Mouse (Mus musculus) C2C12 (cell line): ENCODE results near the gene Ap5s1. TPM values are rescaled to one million over a fixed set of nuclear protein-coding genes. Genes with fewer than 3 reads are reported as not detected.
"Not testable (repeated sequence)": the region's sequence is repeated elsewhere in the genome, so short reads cannot be mapped to it uniquely, and the experiment has no call there.

ENCODE experiments used
- H3K27me3 ChIP-seq: one replicate; pipeline ENCODE4 v1.6.1; 2011; ENCODE audit not compliant: control insufficient read depth, insufficient read depth, insufficient read length
- H3K36me3 ChIP-seq: one replicate; pipeline ENCODE4 v1.6.1; 2011; ENCODE audit not compliant: control insufficient read depth, insufficient read depth
- H3K4me3 ChIP-seq: one replicate; pipeline ENCODE4 v1.5.1; 2011; ENCODE audit warnings: mild to moderate bottlenecking, control low read depth; ENCODE audit not compliant: poor library complexity, insufficient read depth, severe bottlenecking
- H3K79me2 ChIP-seq: one replicate; pipeline ENCODE4 v1.6.1; 2011; ENCODE audit not compliant: control insufficient read depth, insufficient read depth
- H3K79me3 ChIP-seq: one replicate; pipeline ENCODE4 v1.6.1; 2011; ENCODE audit warnings: low read depth, control low read depth
- H3ac ChIP-seq: one replicate; pipeline ENCODE3; 2011; ENCODE audit warnings: low read depth; ENCODE audit not compliant: control insufficient read depth, insufficient read length
- CEBPB ChIP-seq: IDR thresholded peaks from one replicate; pipeline ENCODE4 v1.6.1; 2011; ENCODE audit warnings: low read depth, mild to moderate bottlenecking, control low read depth, moderate library complexity
- CTCF ChIP-seq: IDR thresholded peaks from one replicate; pipeline ENCODE4 v1.5.1; 2011; ENCODE audit not compliant: control insufficient read depth, insufficient read depth, insufficient read length
- FOSL1 ChIP-seq: IDR thresholded peaks from one replicate; pipeline ENCODE4 v1.8.0; 2011; ENCODE audit warnings: mild to moderate bottlenecking, low read length; ENCODE audit not compliant: poor library complexity, insufficient read depth, severe bottlenecking
- MAX ChIP-seq: IDR thresholded peaks from one replicate; pipeline ENCODE4 v1.6.1; 2011; ENCODE audit warnings: mild to moderate bottlenecking, control low read depth
- MYOD1 ChIP-seq: IDR thresholded peaks from one replicate; pipeline ENCODE4 v1.6.1; 2011; ENCODE audit warnings: low read depth; ENCODE audit not compliant: control insufficient read depth, insufficient read length
- MYOG ChIP-seq: IDR thresholded peaks from one replicate; pipeline ENCODE4 v1.6.1; 2011; ENCODE audit not compliant: control insufficient read depth, insufficient read length; ENCODE audit errors: extremely low read depth
- USF1 ChIP-seq: IDR thresholded peaks from one replicate; pipeline ENCODE4 v1.6.1; 2011; ENCODE audit warnings: low read depth, mild to moderate bottlenecking, control low read depth, moderate library complexity
- polyA plus RNA-seq: library from polyadenylated mRNA; unstranded; fragments of >200 nt; fragmentation: generic; extraction: Trizol; gene quantifications from one replicate; pipeline ENCODE4 v1.2.1, GENCODE M21; 2012; ENCODE audit warnings: missing spikeins

Ap5s1 gene
- polyA plus RNA-seq, 1 experiment = 24.1 TPM

DNA sequence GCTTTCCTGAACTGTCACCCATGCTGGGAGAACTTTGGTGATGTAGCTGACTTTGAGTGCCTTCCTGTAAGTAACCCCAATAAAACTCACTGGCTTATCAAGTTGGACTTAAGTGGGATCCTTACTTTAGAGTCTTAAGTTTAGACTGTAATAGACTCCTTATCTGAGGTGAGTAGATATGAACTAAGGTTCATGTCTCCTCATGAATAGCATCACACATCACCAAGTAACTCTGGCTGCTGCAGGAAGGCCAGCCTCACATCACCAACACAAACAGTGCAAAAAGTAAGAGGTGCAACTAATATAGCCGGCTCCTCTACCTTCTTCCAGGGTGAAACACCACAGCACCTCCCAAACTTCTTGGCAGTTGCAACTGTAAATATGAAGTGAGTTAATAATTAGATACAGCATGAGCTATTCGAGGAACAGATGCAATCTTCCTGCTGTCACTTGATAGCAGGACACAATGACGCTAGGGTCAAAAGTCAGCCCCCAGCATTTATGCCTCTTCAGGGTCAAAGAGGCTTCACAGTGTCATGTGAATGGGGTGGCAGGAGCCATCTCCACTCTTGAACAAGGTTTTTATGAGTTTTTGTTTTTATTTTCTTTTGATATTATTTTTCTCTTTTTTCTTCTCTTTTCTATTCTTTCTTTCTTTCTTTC is 15.1 kb downstream of the Ap5s1 start:
- Histone ChIP-seq H3K36me3 (no peaks in the 10 kb centered on the region), H3K27me3 (no peaks in the 10 kb centered on the region), H3K4me3 (no peak overlapping the region), H3K79me2 (no peaks in the 10 kb centered on the region), H3ac (no peak overlapping the region), H3K79me3 (no peaks in the 10 kb centered on the region)
- TF ChIP-seq MYOD1 (no peak), MAX (no peak), MYOG (no peak), CEBPB (no peak), CTCF (no peak), FOSL1 (no peak), USF1 (no peak)

DNA sequence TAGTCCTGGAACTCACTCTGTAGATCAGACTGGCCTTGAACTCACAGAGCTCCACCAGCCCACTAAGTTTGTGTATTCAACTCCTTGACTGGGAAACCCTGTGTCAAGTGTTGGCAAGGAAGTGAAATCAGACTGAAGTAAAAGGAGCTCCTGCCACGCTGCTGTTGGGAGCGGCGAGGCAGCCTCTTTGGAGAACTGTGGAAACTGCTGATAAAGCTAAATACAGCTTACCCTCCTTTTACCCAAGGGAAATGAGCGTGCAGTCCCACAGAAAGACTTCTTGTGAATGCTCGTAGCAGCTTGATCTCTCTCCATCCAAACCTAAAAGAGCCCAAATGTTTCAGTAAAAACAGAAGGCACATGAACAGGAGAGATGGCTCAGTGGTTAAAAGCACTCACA is 15.7 kb downstream of the Ap5s1 start:
- H3K79me2 ChIP-seq = no peaks in the 10 kb centered on the region
- H3K27me3 ChIP-seq = no peaks in the 10 kb centered on the region
- H3K36me3 ChIP-seq = no peaks in the 10 kb centered on the region
- H3K4me3 ChIP-seq = no peak overlapping the region
- H3ac ChIP-seq = no peak overlapping the region
- no peaks in the 10 kb centered on the region for H3K79me3 ChIP-seq
- TF ChIP-seq FOSL1 (no peak), CTCF (no peak), CEBPB (no peak)

- no peaks in the 10 kb centered on the region for H3K27me3 ChIP-seq
- no peaks in the 10 kb centered on the region for H3K36me3 ChIP-seq
- H3K79me2 ChIP-seq = no peaks in the 10 kb centered on the region
- TF ChIP-seq MYOD1 = no peak
- TF ChIP-seq CTCF = no peak
- no peak for TF ChIP-seq CEBPB
- TF ChIP-seq USF1 = no peak
- TF ChIP-seq FOSL1 = no peak
- TF ChIP-seq MYOG = no peak
- no peak for TF ChIP-seq MAX
- no peak overlapping the region for H3ac ChIP-seq
- no peak overlapping the region for H3K4me3 ChIP-seq
- H3K79me3 ChIP-seq = no peaks in the 10 kb centered on the region
Measured at GRCm38 (mm10) chr2:131223569-131223968, 16.7 kb downstream of the Ap5s1 start.

DNA sequence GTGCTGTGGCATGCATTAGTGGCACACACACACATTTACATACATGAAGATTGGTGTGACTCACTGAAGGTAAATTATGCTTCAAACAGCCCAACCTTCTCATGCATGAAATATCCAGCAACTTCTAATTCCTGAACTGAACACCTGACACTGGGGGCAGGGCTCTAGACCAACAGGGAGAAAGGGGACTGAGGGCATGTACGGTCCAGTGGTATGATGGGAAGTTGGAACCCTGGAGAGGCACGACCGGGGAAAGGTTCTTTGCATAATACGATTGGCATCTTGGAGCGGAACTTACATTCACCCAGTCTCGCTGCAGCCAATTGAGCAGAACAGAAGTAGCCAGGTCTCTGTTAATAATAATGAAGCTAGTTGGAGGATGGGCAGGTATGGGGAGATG is 18.3 kb downstream of the Ap5s1 start:
- TF ChIP-seq MYOG (no peak), CEBPB (no peak), FOSL1 (no peak), MYOD1 (no peak), CTCF (no peak), USF1 (no peak), MAX (no peak)
- H3K79me2 ChIP-seq = no peaks in the 10 kb centered on the region
- H3K27me3 ChIP-seq = no peaks in the 10 kb centered on the region
- H3K79me3 ChIP-seq = no peaks in the 10 kb centered on the region
- H3K4me3 ChIP-seq = no peak overlapping the region
- H3ac ChIP-seq = no peak overlapping the region
- H3K36me3 ChIP-seq = no peaks in the 10 kb centered on the region

GRCm38 (mm10) chr2:131226669-131227068 is 19.8 kb downstream of the Ap5s1 start:
- H3K27me3 ChIP-seq = not testable (repeated sequence)

DNA sequence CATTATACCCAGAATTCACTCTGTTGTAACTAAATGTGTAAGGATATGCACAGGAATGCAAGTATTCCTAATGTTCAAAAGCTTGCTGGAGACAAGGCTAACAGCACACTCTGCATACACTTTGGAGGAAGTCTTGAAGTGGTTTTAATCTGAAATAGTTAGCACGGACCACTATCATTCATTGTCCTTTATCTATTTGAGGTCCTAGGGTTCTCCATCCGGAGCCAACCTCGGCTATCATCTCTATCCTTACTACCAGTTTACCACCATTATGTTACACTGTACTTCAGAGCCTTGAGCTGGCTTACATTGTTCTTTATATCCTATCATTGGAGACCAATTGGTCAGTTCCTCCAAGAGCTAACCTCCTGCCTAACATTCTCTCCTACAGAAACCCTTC is 20.4 kb downstream of the Ap5s1 start:
- Histone ChIP-seq H3K79me3 (no peaks in the 10 kb centered on the region), H3K4me3 (no peak overlapping the region), H3K79me2 (no peaks in the 10 kb centered on the region), H3ac (no peak overlapping the region), H3K27me3 (no peaks in the 10 kb centered on the region), H3K36me3 (no peaks in the 10 kb centered on the region)
- no peak for TF ChIP-seq FOSL1
- no peak for TF ChIP-seq CEBPB
- TF ChIP-seq MYOD1 = no peak
- TF ChIP-seq MYOG = no peak
- TF ChIP-seq CTCF = no peak
- TF ChIP-seq USF1 = no peak
- TF ChIP-seq MAX = no peak

More at GRCm38 (mm10) chr2:131226669-131227068, 19.8 kb downstream of the Ap5s1 start:
- H3K79me3 ChIP-seq, H3ac ChIP-seq, H3K4me3 ChIP-seq, H3K79me2 ChIP-seq, H3K36me3 ChIP-seq: not testable (repeated sequence)
